Mouse (Mus musculus) olfactory bulb, adult 2 months (tissue): ENCODE data around the gene Fgf8.

Experiments
- CTCF ChIP-seq: fragments of 200-500 bp; IDR thresholded peaks from 2 replicates; pipeline ENCODE4 v1.5.1; 2012; ENCODE audit warnings: low read depth, mild to moderate bottlenecking, low read length, moderate library complexity; ENCODE audit not compliant: insufficient read depth
- POLR2A ChIP-seq: fragments of 200-500 bp; IDR thresholded peaks from 2 replicates; pipeline ENCODE4 v1.6.1; 2012; ENCODE audit warnings: mild to moderate bottlenecking, low read depth, low read length, moderate library complexity; ENCODE audit not compliant: insufficient read depth

GRCm38 (mm10) chr19:45733564-45733963 lies 9.2 kb downstream of the Fgf8 start:
- TF ChIP-seq CTCF (no peak), POLR2A (no peak)
